Mouse (Mus musculus) duodenum, adult 2 months (tissue): ENCODE measurements around the gene Olfr139. TPM values are rescaled to one million over a fixed set of nuclear protein-coding genes. Genes with fewer than 3 reads are reported as not detected.

ENCODE experiments used
- polyA plus RNA-seq: library from polyadenylated mRNA; depleted of rRNA; stranded (reverse); fragments of >200 nt; gene quantifications from 2 replicates; pipeline ENCODE4 v1.2.3, GENCODE M21; 2012; ENCODE audit warnings: low replicate concordance; rRNA removed

Olfr139 gene
- polyA plus RNA-seq = not detected in 2 replicates

GRCm38 (mm10) chr11:74056451-74056850 is at the start of gene Olfr139, which contains the start of gene Olfr399:
Gene Olfr139, minus strand, starts transcription at chr11:74056551.
Gene Olfr399, minus strand, starts transcription at chr11:74056615.

GRCm38 (mm10) chr11:74069655-74070054 is 13.3 kb upstream of the Olfr139 start, which contains the start of gene Zfp616:
Gene Zfp616, plus strand, starts transcription at chr11:74069955.

Other genes with a start within 250 kb of the Olfr139 start
- gene Olfr392, start 239.5 kb downstream of the Olfr139 start, polyA plus RNA-seq = not detected in 2 replicates
- not detected in 2 replicates for gene Olfr393, start 205.1 kb downstream of the Olfr139 start, polyA plus RNA-seq
- not detected in 2 replicates for gene Olfr394, start 165.8 kb downstream of the Olfr139 start, polyA plus RNA-seq
- gene Olfr395, start 147.3 kb downstream of the Olfr139 start, polyA plus RNA-seq = not detected in 2 replicates
- gene Olfr23, start 119.9 kb downstream of the Olfr139 start, polyA plus RNA-seq = not detected in 2 replicates
- not detected in 2 replicates for gene Olfr397, start 95.7 kb downstream of the Olfr139 start, polyA plus RNA-seq
- not detected in 2 replicates for gene Olfr398, start 66.1 kb downstream of the Olfr139 start, polyA plus RNA-seq
- not detected in 2 replicates for gene Olfr399, start 64 bp upstream of the Olfr139 start, polyA plus RNA-seq
- gene Zfp616, start 13.4 kb upstream of the Olfr139 start, polyA plus RNA-seq = not detected in 2 replicates
- not detected in 2 replicates for gene Olfr401, start 57.2 kb upstream of the Olfr139 start, polyA plus RNA-seq
- gene Olfr402, start 97.0 kb upstream of the Olfr139 start, polyA plus RNA-seq = not detected in 2 replicates
- gene Olfr403, start 129.7 kb upstream of the Olfr139 start, polyA plus RNA-seq = not detected in 2 replicates
- gene Olfr43, start 154.8 kb upstream of the Olfr139 start, polyA plus RNA-seq = not detected in 2 replicates
- not detected in 2 replicates for gene Olfr406, start 203.3 kb upstream of the Olfr139 start, polyA plus RNA-seq
- not detected in 2 replicates for gene Olfr59, start 227.2 kb upstream of the Olfr139 start, polyA plus RNA-seq